Mouse (Mus musculus) urinary bladder, postnatal 25 days (tissue): Measurements from ENCODE around the gene Prdm4.

Source experiments
- DNase-seq: peaks from one replicate; pipeline ENCODE4 v3.0.0; 2022; ENCODE audit warnings: low spot score

Gene Prdm4

GRCm38 (mm10) chr10:85871698-85872478 is 45.1 kb downstream of the Prdm4 start:
- DNase-seq, result peak; percentile 94

GRCm38 (mm10) chr10:85846105-85846862 is 70.7 kb downstream of the Prdm4 start:
- DNase-seq, result no peak
